Mouse (Mus musculus): Measurements from ENCODE around the gene Ssmem1. TPM values are rescaled to one million over a fixed set of nuclear protein-coding genes. Genes with fewer than 3 reads are reported as not detected.

Ssmem1 gene
- polyA plus RNA-seq, 1 experiment: 0.05 TPM

DNA sequence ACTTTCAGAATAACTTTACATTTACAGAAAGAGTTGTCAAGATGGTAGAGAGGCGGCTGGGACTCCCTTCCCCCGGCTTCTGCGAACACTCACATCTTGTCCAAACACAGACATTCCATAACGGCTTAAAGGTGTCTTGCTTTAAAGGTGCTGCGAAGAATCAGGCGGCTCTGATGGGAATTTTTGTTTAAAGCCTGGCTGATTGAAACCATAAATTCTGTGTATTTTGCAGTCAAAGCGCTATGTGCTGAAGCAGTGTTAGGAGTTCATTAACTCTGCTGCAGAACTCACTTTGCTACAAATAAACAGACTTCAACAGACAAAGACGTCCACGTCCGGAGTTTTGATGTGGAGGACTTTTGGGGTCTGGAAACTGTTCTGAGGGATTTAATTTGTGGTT is 28.6 kb downstream of the Ssmem1 start:
- TF ChIP-seq MAX (IDR thresholded peaks at IDR 0.05; ENCODE audit: low read depth): no peak
- no peak for TF ChIP-seq POLR2A (IDR thresholded peaks at IDR 0.05; ENCODE audit: insufficient read length, low read depth)
- no peak for TF ChIP-seq USF1 (IDR thresholded peaks at IDR 0.05; ENCODE audit: low read depth)
- no peak for TF ChIP-seq TCF12 (IDR thresholded peaks at IDR 0.05; ENCODE audit: insufficient read depth, poor library complexity, severe bottlenecking)
- no peak for TF ChIP-seq E2F4 (IDR thresholded peaks at IDR 0.05; ENCODE audit: insufficient read depth)
- no peak for TF ChIP-seq MYOG (IDR thresholded peaks at IDR 0.05; ENCODE audit: control insufficient read depth in 1 of 3, insufficient read depth in 1 of 3, insufficient read length in 2 of 3, low read depth in 2 of 3)
- TF ChIP-seq CEBPB (IDR thresholded peaks at IDR 0.05; ENCODE audit: insufficient read depth, poor library complexity, severe bottlenecking): no peak
- no peak for TF ChIP-seq MYOD1 (IDR thresholded peaks at IDR 0.05; ENCODE audit: control insufficient read depth in 1 of 3, insufficient read length in 2 of 3, low read depth in 2 of 3)
- TF ChIP-seq SRF (IDR thresholded peaks at IDR 0.05; ENCODE audit: control insufficient read depth, insufficient read length, low read depth): no peak
- TF ChIP-seq TCF3 (IDR thresholded peaks at IDR 0.05; ENCODE audit: insufficient read length, low read depth): no peak
- TF ChIP-seq REST (IDR thresholded peaks at IDR 0.05; ENCODE audit: insufficient read depth, insufficient read length): no peak
- TF ChIP-seq POLR2AphosphoS2 (IDR thresholded peaks at IDR 0.05; ENCODE audit: insufficient read length, low read depth): no peak

DNA sequence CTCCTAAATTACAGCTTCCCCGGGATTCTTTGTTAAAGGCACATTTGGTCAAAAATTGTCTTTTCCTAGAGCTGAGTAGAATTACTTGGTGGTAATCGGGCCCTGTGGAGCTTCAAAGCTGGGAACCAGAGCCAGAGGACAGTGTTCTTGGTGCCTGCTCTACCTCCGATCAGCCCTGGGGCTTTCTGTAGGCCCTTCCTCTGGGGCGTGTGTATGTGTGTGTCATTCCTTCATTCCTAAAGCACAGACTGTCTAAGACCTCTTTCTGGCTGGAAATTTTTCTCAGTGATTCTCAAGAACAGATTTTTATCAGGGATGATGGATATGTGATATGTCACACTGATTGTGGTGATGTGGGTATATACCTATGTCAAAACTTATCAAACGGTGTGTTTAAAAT is 29.2 kb downstream of the Ssmem1 start:
- Histone ChIP-seq H3K79me2 (ENCODE audit: control insufficient read depth, insufficient read depth) (no peaks in the 10 kb centered on the region), H3K27me3 (ENCODE audit: control insufficient read depth, insufficient read depth, insufficient read length) (no peaks in the 10 kb centered on the region), H3K36me3 (ENCODE audit: control insufficient read depth, insufficient read depth) (no peaks in the 10 kb centered on the region), H3K4me3 (no peak overlapping the region), H3K4me2 (ENCODE audit: low read depth) (no peak overlapping the region), H3ac (ENCODE audit: control insufficient read depth, insufficient read length) (no peak overlapping the region)
- no peak for TF ChIP-seq REST (IDR thresholded peaks at IDR 0.05; ENCODE audit: insufficient read depth, insufficient read length)
- no peak for TF ChIP-seq TCF3 (IDR thresholded peaks at IDR 0.05; ENCODE audit: insufficient read length, low read depth)
- TF ChIP-seq POLR2AphosphoS2 (IDR thresholded peaks at IDR 0.05; ENCODE audit: insufficient read length, low read depth): no peak
- no peak for TF ChIP-seq CEBPB (IDR thresholded peaks at IDR 0.05; ENCODE audit: insufficient read depth, poor library complexity, severe bottlenecking)
- TF ChIP-seq SRF (IDR thresholded peaks at IDR 0.05; ENCODE audit: control insufficient read depth, insufficient read length, low read depth): no peak
- TF ChIP-seq MAX (IDR thresholded peaks at IDR 0.05; ENCODE audit: low read depth): no peak
- TF ChIP-seq USF1 (IDR thresholded peaks at IDR 0.05; ENCODE audit: low read depth): no peak
- no peak for TF ChIP-seq POLR2A (IDR thresholded peaks at IDR 0.05; ENCODE audit: insufficient read length, low read depth)
- no peak for TF ChIP-seq E2F4 (IDR thresholded peaks at IDR 0.05; ENCODE audit: insufficient read depth)
- TF ChIP-seq MYOG (IDR thresholded peaks at IDR 0.05; ENCODE audit: control insufficient read depth in 1 of 3, insufficient read depth in 1 of 3, insufficient read length in 2 of 3, low read depth in 2 of 3): no peak
- TF ChIP-seq TCF12 (IDR thresholded peaks at IDR 0.05; ENCODE audit: insufficient read depth, poor library complexity, severe bottlenecking): no peak
- TF ChIP-seq MYOD1 (IDR thresholded peaks at IDR 0.05; ENCODE audit: control insufficient read depth in 1 of 3, insufficient read length in 2 of 3, low read depth in 2 of 3): no peak

More for the DNA sequence above, 28.6 kb downstream of the Ssmem1 start:
- H3K27me3 ChIP-seq (ENCODE audit: control insufficient read depth, insufficient read depth, insufficient read length): no peaks in the 10 kb centered on the region
- H3ac ChIP-seq (ENCODE audit: control insufficient read depth, insufficient read length): no peak overlapping the region
- H3K36me3 ChIP-seq (ENCODE audit: control insufficient read depth, insufficient read depth): no peaks in the 10 kb centered on the region
- H3K79me2 ChIP-seq (ENCODE audit: control insufficient read depth, insufficient read depth): no peaks in the 10 kb centered on the region
- H3K4me2 ChIP-seq (ENCODE audit: low read depth): no peak overlapping the region
- H3K4me3 ChIP-seq: no peak overlapping the region

- no peaks in the 10 kb centered on the region for H3K79me2 ChIP-seq (ENCODE audit: control insufficient read depth, insufficient read depth)
- TF ChIP-seq CEBPB (IDR thresholded peaks at IDR 0.05; ENCODE audit: insufficient read depth, poor library complexity, severe bottlenecking) (no peak), MYOG (IDR thresholded peaks at IDR 0.05; ENCODE audit: control insufficient read depth in 1 of 3, insufficient read depth in 1 of 3, insufficient read length in 2 of 3, low read depth in 2 of 3) (no peak)
- no peak within 1 kb of the TSS for H3K4me2 ChIP-seq (ENCODE audit: low read depth)
- H3K36me3 ChIP-seq (ENCODE audit: control insufficient read depth, insufficient read depth): no peaks in the 10 kb centered on the region
- no peak within 1 kb of the TSS for H3K4me3 ChIP-seq
- no peaks in the 10 kb centered on the region for H3K27me3 ChIP-seq (ENCODE audit: control insufficient read depth, insufficient read depth, insufficient read length)
- H3ac ChIP-seq (ENCODE audit: control insufficient read depth, insufficient read length): no peak within 1 kb of the TSS
These were observed 31.6 kb downstream of the Ssmem1 start, which contains the start of gene Cpa2 for GRCm38 (mm10) chr6:30541009-30541799. TSS of gene Cpa2 (plus strand) at chr6:30541582.

DNA sequence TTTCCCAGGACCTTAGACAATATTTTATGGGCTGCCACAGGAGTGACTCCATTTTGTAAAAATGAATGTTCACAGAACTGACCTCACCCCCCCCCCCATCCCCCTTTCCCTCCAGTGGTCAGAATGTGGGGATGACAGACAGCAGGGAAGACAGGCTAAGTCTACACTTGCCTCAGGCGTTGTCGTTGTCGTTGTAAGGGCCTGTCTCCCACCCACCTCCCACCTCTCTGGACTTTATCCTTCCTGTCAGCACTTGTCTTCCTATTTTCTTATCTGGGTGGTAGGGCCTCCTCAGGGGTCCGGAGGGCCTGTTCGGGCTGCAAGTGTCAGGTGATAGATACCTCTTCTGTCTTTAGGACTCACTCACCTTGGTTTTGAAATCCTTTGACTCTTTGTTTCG is 32.6 kb downstream of the Ssmem1 start:
- no peak for TF ChIP-seq TCF3 (IDR thresholded peaks at IDR 0.05; ENCODE audit: insufficient read length, low read depth)
- no peaks in the 10 kb centered on the region for H3K27me3 ChIP-seq (ENCODE audit: control insufficient read depth, insufficient read depth, insufficient read length)
- no peaks in the 10 kb centered on the region for H3K79me2 ChIP-seq (ENCODE audit: control insufficient read depth, insufficient read depth)
- no peak overlapping the region for H3K4me2 ChIP-seq (ENCODE audit: low read depth)
- H3ac ChIP-seq (ENCODE audit: control insufficient read depth, insufficient read length): no peak overlapping the region
- H3K4me3 ChIP-seq: no peak overlapping the region
- no peaks in the 10 kb centered on the region for H3K36me3 ChIP-seq (ENCODE audit: control insufficient read depth, insufficient read depth)

DNA sequence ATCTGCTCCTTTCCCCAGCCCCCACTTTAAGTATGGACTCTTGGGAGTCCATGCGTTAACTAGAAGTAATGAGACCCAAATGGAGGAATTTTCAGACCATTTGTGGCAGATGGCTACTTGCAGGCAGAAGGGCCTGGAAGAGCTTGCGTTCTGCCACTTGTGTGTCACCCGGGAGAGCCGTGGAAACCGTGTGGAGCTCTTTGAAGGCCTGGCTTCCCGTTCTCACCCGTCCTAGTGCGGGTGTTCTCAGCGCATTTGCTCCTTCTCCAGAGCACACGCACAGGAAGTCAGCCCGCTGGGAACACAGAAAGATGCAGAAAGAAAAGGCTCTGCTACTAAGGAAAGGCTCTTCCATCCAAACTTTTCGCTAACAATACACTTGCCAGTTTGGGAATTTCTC is 33.4 kb downstream of the Ssmem1 start:
- TF ChIP-seq POLR2A (IDR thresholded peaks at IDR 0.05; ENCODE audit: insufficient read length, low read depth) (no peak), REST (IDR thresholded peaks at IDR 0.05; ENCODE audit: insufficient read depth, insufficient read length) (no peak), MAX (IDR thresholded peaks at IDR 0.05; ENCODE audit: low read depth) (no peak), USF1 (IDR thresholded peaks at IDR 0.05; ENCODE audit: low read depth) (no peak), MYOD1 (IDR thresholded peaks at IDR 0.05; ENCODE audit: control insufficient read depth in 1 of 3, insufficient read length in 2 of 3, low read depth in 2 of 3) (no peak), TCF12 (IDR thresholded peaks at IDR 0.05; ENCODE audit: insufficient read depth, poor library complexity, severe bottlenecking) (no peak)
- Histone ChIP-seq H3K79me2 (ENCODE audit: control insufficient read depth, insufficient read depth) (no peaks in the 10 kb centered on the region), H3ac (ENCODE audit: control insufficient read depth, insufficient read length) (no peak overlapping the region), H3K4me3 (no peak overlapping the region), H3K27me3 (ENCODE audit: control insufficient read depth, insufficient read depth, insufficient read length) (no peaks in the 10 kb centered on the region), H3K36me3 (ENCODE audit: control insufficient read depth, insufficient read depth) (no peaks in the 10 kb centered on the region), H3K4me2 (ENCODE audit: low read depth) (no peak overlapping the region)
